Mouse (Mus musculus): Measurements from ENCODE around the gene Cdk7. TPM values are rescaled to one million over a fixed set of nuclear protein-coding genes. Genes with fewer than 3 reads are reported as not detected.

Gene Cdk7
- total and polyA plus RNA-seq, 3 experiments, result 29.4 to 56.9 (median 47.8) TPM

- Histone ChIP-seq H3K79me2 (replicated peaks; ENCODE audit: control insufficient read depth, extremely low read depth, insufficient read depth, poor library complexity, severe bottlenecking) (no peaks in the 10 kb centered on the region), H3K9me3 (replicated peaks; ENCODE audit: low read length) (peaks cover 8% of the 10 kb centered on the region), H3K4me1 (ENCODE audit: control insufficient read depth in 1 of 2, insufficient read depth in 2 of 2) (no peaks in the 10 kb centered on the region), H3K27me3 (replicated peaks) (no peaks in the 10 kb centered on the region), H3K4me3 (replicated peaks in 1 of 3; ENCODE audit: low read depth in 2 of 3, low read length in 2 of 3, poor library complexity in 1 of 3) (peak within 1 kb of the TSS in 1 of 3 experiments; percentile 40), H3K9ac (ENCODE audit: insufficient read depth, low read depth) (no peak within 1 kb of the TSS; the same call in 1 of the 2 replicates), H3K4me2 (ENCODE audit: insufficient read depth, low read depth, poor library complexity, severe bottlenecking) (no peak within 1 kb of the TSS; the same call in 1 of the 2 replicates), H3K36me3 (replicated peaks in 1 of 2; ENCODE audit: control insufficient read depth in 1 of 2, insufficient read depth in 1 of 2, low read length in 1 of 2) (peaks cover 11 to 24% of the 10 kb centered on the region in 2 experiments), H3K27ac (ENCODE audit: insufficient read depth, low read depth) (no peak within 1 kb of the TSS)
- in situ Hi-C loops (cut with MboI; ENCODE audit: low pct_ligation_motif_present, low pct_unique_long_range_greater_than_20kb, low sequenced_read_pairs), result no loop called here
- DNase-seq (ENCODE audit: extremely low read depth), result no peak
- dilution Hi-C loops (cut with MboI; ENCODE audit: extremely low pct_ligation_motif_present, extremely low pct_unique_long_range_greater_than_20kb, low sequenced_read_pairs), result no loop called here
- no peak for TF ChIP-seq HCFC1 (IDR thresholded peaks at IDR 0.05; ENCODE audit: low read depth, low read length)
- no peak for TF ChIP-seq KAT2A (IDR thresholded peaks at IDR 0.05; ENCODE audit: insufficient replicate concordance, low read length)
- TF ChIP-seq ZKSCAN1 (IDR thresholded peaks at IDR 0.05; ENCODE audit: borderline replicate concordance, low read depth, low read length), result no peak
- no peak for TF ChIP-seq SMC3 (IDR thresholded peaks at IDR 0.05; ENCODE audit: low read depth, low read length)
- no peak for TF ChIP-seq E2F4 (IDR thresholded peaks at IDR 0.05; ENCODE audit: insufficient replicate concordance, low read depth, low read length)
- no peak for TF ChIP-seq JUN (IDR thresholded peaks at IDR 0.05; ENCODE audit: insufficient read depth, low read depth, low read length)
- no peak for TF ChIP-seq ZNF384 (IDR thresholded peaks at IDR 0.05; ENCODE audit: low read depth, low read length)
- TF ChIP-seq MXI1 (IDR thresholded peaks at IDR 0.05; ENCODE audit: low read depth, low read length), result no peak
- TF ChIP-seq CTCF (conservative IDR thresholded peaks at IDR 0.05 in 1 of 2, IDR thresholded peaks at IDR 0.05 in 1 of 2; ENCODE audit: low read depth in 2 of 2, low read length in 2 of 2), result no peak
- no peak for TF ChIP-seq ZMIZ1 (IDR thresholded peaks at IDR 0.05; ENCODE audit: low read depth, low read length)
- no peak for TF ChIP-seq ZC3H11A (IDR thresholded peaks at IDR 0.05; ENCODE audit: low read depth, low read length)
- no peak for TF ChIP-seq ETS1 (conservative IDR thresholded peaks at IDR 0.05; ENCODE audit: low read depth, low read length)
- TF ChIP-seq POLR2AphosphoS2 (IDR thresholded peaks at IDR 0.05; ENCODE audit: low read depth, low read length), result no peak
- TF ChIP-seq JUND (conservative IDR thresholded peaks at IDR 0.05; ENCODE audit: low read depth, low read length), result no peak
- TF ChIP-seq BHLHE40 (IDR thresholded peaks at IDR 0.05; ENCODE audit: low read depth, low read length), result no peak
- TF ChIP-seq MAFK (IDR thresholded peaks at IDR 0.05; ENCODE audit: insufficient replicate concordance, low read length), result no peak
- no peak for TF ChIP-seq RCOR1 (conservative IDR thresholded peaks at IDR 0.05; ENCODE audit: low read depth, low read length)
- TF ChIP-seq NELFE (IDR thresholded peaks at IDR 0.05; ENCODE audit: low read depth, low read length), result no peak
- TF ChIP-seq NRF1 (IDR thresholded peaks at IDR 0.05; ENCODE audit: low read depth, low read length), result no peak
Measured at GRCm38 (mm10) chr13:100669291-100670022, 61.3 kb downstream of the Cdk7 start, which contains the start of gene Ccdc125. Ccdc125 (plus strand) TSS chr13:100669717.

Measured in CH12.LX (cell line).